Mouse (Mus musculus) midbrain, embryonic 15.5 days (tissue): ENCODE results near the gene Ttc28. TPM values are rescaled to one million over a fixed set of nuclear protein-coding genes. Genes with fewer than 3 reads are reported as not detected.
A peak's percentile ranks its signal among the peaks of the same experiment; 100 is the strongest.

Experiments used
- ATAC-seq: fragments of 200-750 bp; cut with Nextera tagmentation; replicated peaks from 2 replicates; pipeline ENCODE4 v1.8.0; 2017; ENCODE audit warnings: moderate TSS enrichment
- H3K27ac ChIP-seq: fragments of 300-500 bp; sonication (generic); 2 replicates; pipeline ENCODE4 v1.5.1; 2015; ENCODE audit warnings: mild to moderate bottlenecking, inconsistent platforms
- H3K27me3 ChIP-seq: fragments of 300-500 bp; sonication (generic); replicated peaks from 2 replicates; pipeline ENCODE4 v1.6.1; 2015; ENCODE audit warnings: inconsistent platforms
- H3K36me3 ChIP-seq: fragments of 300-500 bp; sonication (generic); replicated peaks from 2 replicates; pipeline ENCODE4 v1.6.1; 2015; ENCODE audit warnings: inconsistent platforms
- H3K4me1 ChIP-seq: fragments of 300-500 bp; sonication (generic); 2 replicates; pipeline ENCODE4 v1.6.1; 2015; ENCODE audit warnings: inconsistent platforms
- H3K4me2 ChIP-seq: fragments of 300-500 bp; sonication (generic); 2 replicates; pipeline ENCODE4 v1.6.1; 2015; ENCODE audit warnings: inconsistent platforms, mild to moderate bottlenecking, moderate library complexity
- H3K4me3 ChIP-seq: fragments of 300-500 bp; sonication (generic); 2 replicates; pipeline ENCODE4 v1.5.1; 2015; ENCODE audit warnings: mild to moderate bottlenecking, inconsistent platforms
- H3K9ac ChIP-seq: fragments of 300-500 bp; sonication (generic); 2 replicates; pipeline ENCODE4 v1.6.1; 2015; ENCODE audit warnings: mild to moderate bottlenecking, inconsistent platforms
- H3K9me3 ChIP-seq: fragments of 300-500 bp; sonication (generic); 2 replicates; pipeline ENCODE4 v1.6.1; 2016; ENCODE audit warnings: inconsistent platforms
- WGBS: fragments of 180-500 bp; shearing (Covaris S2); methylation state at CpG from one replicate; pipeline ENCODE4 v1.1.7; 2015; ENCODE audit warnings: mixed read lengths; 5-methylcytosine and 5-hydroxymethylcytosine counted together
- polyA plus RNA-seq: library from polyadenylated mRNA; unstranded; fragments of >200 nt; fragmentation: Nextera tagmentation; extraction: Ambion mirVana; gene quantifications from 2 replicates; pipeline ENCODE4 v1.2.1, GENCODE M21; 2015

The Ttc28 gene
- polyA plus RNA-seq, 1 experiment from 2014 or later = 23.8 TPM

- no peak for ATAC-seq
- Histone ChIP-seq H3K27ac (no peak overlapping the region), H3K36me3 (no peaks in the 10 kb centered on the region), H3K9me3 (no peaks in the 10 kb centered on the region), H3K4me1 (peaks cover 16% of the 10 kb centered on the region), H3K27me3 (no peaks in the 10 kb centered on the region), H3K4me3 (no peak overlapping the region), H3K9ac (no peak overlapping the region), H3K4me2 (no peak overlapping the region)
- 92% methylated on average over 7 of the region's 7 CpGs for WGBS
These were observed 97.1 kb downstream of the Ttc28 start for GRCm38 (mm10) chr5:110976721-110977120.

GRCm38 (mm10) chr5:110977796-110978195 is 98.2 kb downstream of the Ttc28 start:
- no peak for ATAC-seq
- Histone ChIP-seq H3K9me3 (no peaks in the 10 kb centered on the region), H3K4me2 (no peak overlapping the region), H3K4me3 (no peak overlapping the region), H3K36me3 (no peaks in the 10 kb centered on the region), H3K4me1 (peaks cover 25% of the 10 kb centered on the region), H3K27ac (no peak overlapping the region), H3K9ac (no peak overlapping the region), H3K27me3 (no peaks in the 10 kb centered on the region)
- WGBS = 88% methylated on average over 4 of the region's 4 CpGs

- no peaks in the 10 kb centered on the region for H3K27me3 ChIP-seq
- peak overlapping the region; percentile 60 for H3K9ac ChIP-seq
- peak overlapping the region; percentile 61 for H3K4me3 ChIP-seq
- H3K4me1 ChIP-seq = peaks cover 28% of the 10 kb centered on the region
- peak overlapping the region; percentile 85 for H3K27ac ChIP-seq
- WGBS = under 1% methylated on average over 9 of the region's 9 CpGs
- no peaks in the 10 kb centered on the region for H3K9me3 ChIP-seq
- H3K4me2 ChIP-seq = peak overlapping the region; percentile 78
- no peaks in the 10 kb centered on the region for H3K36me3 ChIP-seq
- ATAC-seq = peak; percentile 85; the same call in 1 of the 2 replicates
These were observed 98.9 kb downstream of the Ttc28 start for GRCm38 (mm10) chr5:110978461-110978860.

GRCm38 (mm10) chr5:110979011-110979860 is 99.6 kb downstream of the Ttc28 start:
- WGBS = under 1% methylated on average over 93 of the region's 104 CpGs
- H3K27me3 ChIP-seq = no peaks in the 10 kb centered on the region
- H3K4me1 ChIP-seq = peaks cover 32% of the 10 kb centered on the region
- peak; percentile 40 for ATAC-seq
- peak overlapping the region; percentile 61 for H3K4me3 ChIP-seq
- H3K36me3 ChIP-seq = no peaks in the 10 kb centered on the region
- peak overlapping the region; percentile 60 for H3K9ac ChIP-seq
- H3K9me3 ChIP-seq = no peaks in the 10 kb centered on the region
- peak overlapping the region; percentile 85 for H3K27ac ChIP-seq
- H3K4me2 ChIP-seq = peak overlapping the region; percentile 78

- peaks cover 32% of the 10 kb centered on the region for H3K4me1 ChIP-seq
- H3K9me3 ChIP-seq = no peaks in the 10 kb centered on the region
- peak overlapping the region; percentile 85 for H3K27ac ChIP-seq
- H3K27me3 ChIP-seq = no peaks in the 10 kb centered on the region
- no peak for ATAC-seq
- H3K36me3 ChIP-seq = no peaks in the 10 kb centered on the region
- H3K4me2 ChIP-seq = peak overlapping the region; percentile 78
- H3K9ac ChIP-seq = peak overlapping the region; percentile 60
- H3K4me3 ChIP-seq = peak overlapping the region; percentile 61
- under 1% methylated on average over 14 of the region's 14 CpGs for WGBS
These were observed 100.3 kb downstream of the Ttc28 start for GRCm38 (mm10) chr5:110979861-110980346.

GRCm38 (mm10) chr5:110980576-110980975 is 101.0 kb downstream of the Ttc28 start:
- no peak for ATAC-seq
- H3K36me3 ChIP-seq = no peaks in the 10 kb centered on the region
- peaks cover 32% of the 10 kb centered on the region for H3K4me1 ChIP-seq
- H3K4me2 ChIP-seq = peak overlapping the region; percentile 78
- 35% methylated on average over 5 of the region's 5 CpGs for WGBS
- H3K9me3 ChIP-seq = no peaks in the 10 kb centered on the region
- no peaks in the 10 kb centered on the region for H3K27me3 ChIP-seq
- peak overlapping the region; percentile 85 for H3K27ac ChIP-seq
- H3K9ac ChIP-seq = peak overlapping the region; percentile 60
- H3K4me3 ChIP-seq = peak overlapping the region; percentile 61

- Histone ChIP-seq H3K9ac (no peak overlapping the region), H3K36me3 (no peaks in the 10 kb centered on the region), H3K4me2 (peak overlapping the region; percentile 78), H3K27me3 (no peaks in the 10 kb centered on the region), H3K4me3 (peak overlapping the region; percentile 61; the same call in 1 of the 2 replicates), H3K4me1 (peaks cover 32% of the 10 kb centered on the region), H3K9me3 (no peaks in the 10 kb centered on the region), H3K27ac (no peak overlapping the region)
- ATAC-seq = no peak
- WGBS = 48% methylated on average over 3 of the region's 3 CpGs
These were observed 102.8 kb downstream of the Ttc28 start for GRCm38 (mm10) chr5:110982436-110982835.

GRCm38 (mm10) chr5:110984136-110984681 is 104.6 kb downstream of the Ttc28 start:
- Histone ChIP-seq H3K4me3 (no peak overlapping the region), H3K27ac (no peak overlapping the region), H3K27me3 (no peaks in the 10 kb centered on the region), H3K9me3 (no peaks in the 10 kb centered on the region), H3K4me1 (peaks cover 30% of the 10 kb centered on the region), H3K4me2 (no peak overlapping the region), H3K36me3 (no peaks in the 10 kb centered on the region), H3K9ac (no peak overlapping the region)
- no peak for ATAC-seq
- 87% methylated on average over 6 of the region's 6 CpGs for WGBS

- no peaks in the 10 kb centered on the region for H3K36me3 ChIP-seq
- no peak overlapping the region for H3K4me3 ChIP-seq
These were observed 117.4 kb downstream of the Ttc28 start for GRCm38 (mm10) chr5:110996835-110997539.

GRCm38 (mm10) chr5:110997692-110998091 is 118.1 kb downstream of the Ttc28 start:
- 0 out of 2 replicates have a peak overlapping the region, but pooled peaks have one; percentile 2 for H3K4me2 ChIP-seq
- no peaks in the 10 kb centered on the region for H3K9me3 ChIP-seq
- no peak overlapping the region for H3K4me3 ChIP-seq
- H3K36me3 ChIP-seq = no peaks in the 10 kb centered on the region
- 46% methylated on average over 7 of the region's 7 CpGs for WGBS
- ATAC-seq = no peak
- no peak overlapping the region for H3K9ac ChIP-seq
- H3K27me3 ChIP-seq = no peaks in the 10 kb centered on the region
- peaks cover 20% of the 10 kb centered on the region for H3K4me1 ChIP-seq
- H3K27ac ChIP-seq = no peak overlapping the region

More at GRCm38 (mm10) chr5:110996835-110997539, 117.4 kb downstream of the Ttc28 start:
- no peaks in the 10 kb centered on the region for H3K9me3 ChIP-seq
- WGBS = 69% methylated on average over 13 of the region's 13 CpGs
- ATAC-seq = no peak
- H3K4me1 ChIP-seq = peaks cover 20% of the 10 kb centered on the region
- H3K4me2 ChIP-seq = 0 out of 2 replicates have a peak overlapping the region, but pooled peaks have one; percentile 2
- no peak overlapping the region for H3K9ac ChIP-seq
- H3K27me3 ChIP-seq = no peaks in the 10 kb centered on the region
- H3K27ac ChIP-seq = peak overlapping the region; percentile 40

GRCm38 (mm10) chr5:110998298-110998697 is 118.7 kb downstream of the Ttc28 start:
- peaks cover 20% of the 10 kb centered on the region for H3K4me1 ChIP-seq
- 75% methylated on average over 4 of the region's 4 CpGs for WGBS
- H3K27ac ChIP-seq = 0 out of 2 replicates have a peak overlapping the region, but pooled peaks have one; percentile 8
- H3K4me2 ChIP-seq = no peak overlapping the region
- H3K9me3 ChIP-seq = no peaks in the 10 kb centered on the region
- no peak for ATAC-seq
- H3K9ac ChIP-seq = no peak overlapping the region
- no peak overlapping the region for H3K4me3 ChIP-seq
- H3K27me3 ChIP-seq = no peaks in the 10 kb centered on the region
- no peaks in the 10 kb centered on the region for H3K36me3 ChIP-seq

- no peak overlapping the region for H3K27ac ChIP-seq
- no peaks in the 10 kb centered on the region for H3K27me3 ChIP-seq
- H3K9me3 ChIP-seq = no peaks in the 10 kb centered on the region
- no peak overlapping the region for H3K4me3 ChIP-seq
- H3K4me1 ChIP-seq = peaks cover 23% of the 10 kb centered on the region
- H3K9ac ChIP-seq = no peak overlapping the region
- no peak overlapping the region for H3K4me2 ChIP-seq
- no peak for ATAC-seq
- no peaks in the 10 kb centered on the region for H3K36me3 ChIP-seq
- WGBS = 66% methylated on average over 5 of the region's 5 CpGs
These were observed 121.3 kb downstream of the Ttc28 start for GRCm38 (mm10) chr5:111000953-111001352.
